Mouse (Mus musculus) forebrain, embryonic 12.5 days (tissue): ENCODE data around the gene Ogg1. TPM values are rescaled to one million over a fixed set of nuclear protein-coding genes. Genes with fewer than 3 reads are reported as not detected.

Experiments
- ATAC-seq: fragments of 200-750 bp; cut with Nextera tagmentation; 2 replicates; pipeline ENCODE4 v1.8.0; 2017; ENCODE audit warnings: moderate TSS enrichment; ENCODE audit not compliant: low FRiP score
- H3K27ac ChIP-seq: fragments of 300-500 bp; sonication (generic); 2 replicates; pipeline ENCODE4 v1.5.1; 2016; ENCODE audit warnings: mild to moderate bottlenecking
- H3K27me3 ChIP-seq: fragments of 300-500 bp; sonication (generic); 2 replicates; pipeline ENCODE4 v1.6.1; 2016; ENCODE audit warnings: mild to moderate bottlenecking
- H3K36me3 ChIP-seq: fragments of 300-500 bp; sonication (generic); replicated peaks from 2 replicates; pipeline ENCODE4 v1.6.1; 2016; ENCODE audit warnings: mild to moderate bottlenecking
- H3K4me1 ChIP-seq: fragments of 300-500 bp; sonication (generic); 2 replicates; pipeline ENCODE4 v1.6.1; 2016
- H3K4me2 ChIP-seq: fragments of 300-500 bp; sonication (generic); 2 replicates; pipeline ENCODE4 v1.6.1; 2016; ENCODE audit warnings: mild to moderate bottlenecking, moderate library complexity
- H3K4me3 ChIP-seq: fragments of 300-500 bp; sonication (generic); replicated peaks from 2 replicates; pipeline ENCODE4 v1.5.1; 2016; ENCODE audit warnings: mild to moderate bottlenecking
- H3K9ac ChIP-seq: fragments of 300-500 bp; sonication (generic); 2 replicates; pipeline ENCODE4 v1.6.1; 2016; ENCODE audit warnings: mild to moderate bottlenecking
- H3K9me3 ChIP-seq: fragments of 300-500 bp; sonication (generic); 2 replicates; pipeline ENCODE4 v1.6.1; 2016
- WGBS: fragments of 180-500 bp; shearing (Covaris S2); methylation state at CpG from one replicate; pipeline ENCODE4 v1.1.7; 2016; 5-methylcytosine and 5-hydroxymethylcytosine counted together
- polyA plus RNA-seq: library from polyadenylated mRNA; unstranded; fragments of >200 nt; fragmentation: Nextera tagmentation; extraction: Ambion mirVana; gene quantifications from 2 replicates; pipeline ENCODE4 v1.2.1, GENCODE M21; 2016

The Ogg1 gene
- polyA plus RNA-seq, 1 experiment from 2014 or later, result 13.6 TPM

DNA sequence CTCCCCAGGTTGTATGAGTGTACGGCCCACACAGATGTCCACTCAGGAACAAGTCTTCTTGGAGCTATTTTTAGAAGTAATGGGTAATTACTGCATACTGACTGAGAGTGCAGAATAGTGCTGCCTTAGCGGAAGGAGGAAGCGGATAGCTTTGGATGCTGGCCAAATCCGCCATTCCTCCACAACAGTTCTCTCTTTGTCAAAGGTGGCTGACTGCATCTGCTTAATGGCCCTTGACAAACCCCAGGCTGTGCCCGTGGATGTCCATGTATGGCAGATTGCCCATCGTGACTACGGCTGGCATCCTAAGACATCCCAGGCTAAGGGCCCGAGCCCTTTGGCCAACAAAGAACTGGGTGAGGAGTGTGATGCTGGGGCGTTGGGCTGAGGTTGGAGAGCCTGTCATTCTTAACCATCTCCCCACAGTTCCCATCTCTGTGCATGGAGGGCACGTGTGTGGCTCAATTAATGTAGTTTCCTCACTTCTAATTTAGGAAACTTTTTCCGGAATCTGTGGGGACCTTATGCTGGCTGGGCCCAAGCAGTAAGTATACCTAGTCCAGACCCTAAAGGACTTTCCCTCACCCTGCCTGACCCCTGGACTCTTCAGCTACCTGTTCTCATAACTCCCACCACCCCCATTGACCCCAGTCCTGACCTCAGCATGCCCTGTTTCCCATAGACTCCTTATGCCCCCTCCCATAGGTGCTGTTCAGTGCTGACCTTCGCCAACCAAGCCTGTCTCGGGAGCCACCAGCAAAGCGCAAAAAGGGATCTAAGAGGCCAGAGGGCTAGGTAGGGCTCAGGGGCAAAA is 6.6 kb downstream of the Ogg1 start:
- H3K4me1 ChIP-seq, result peaks cover 4% of the 10 kb centered on the region; the same call in 1 of the 2 replicates
- H3K4me3 ChIP-seq, result no peak overlapping the region
- H3K4me2 ChIP-seq, result no peak overlapping the region
- H3K27ac ChIP-seq, result peak overlapping the region; percentile 67; the same call in 1 of the 2 replicates
- H3K9me3 ChIP-seq, result no peaks in the 10 kb centered on the region
- ATAC-seq, result peak; percentile 71
- 70% methylated on average over 14 of the region's 14 CpGs for WGBS
- no peak overlapping the region for H3K9ac ChIP-seq
- peaks cover 63% of the 10 kb centered on the region for H3K36me3 ChIP-seq
- no peaks in the 10 kb centered on the region for H3K27me3 ChIP-seq

DNA sequence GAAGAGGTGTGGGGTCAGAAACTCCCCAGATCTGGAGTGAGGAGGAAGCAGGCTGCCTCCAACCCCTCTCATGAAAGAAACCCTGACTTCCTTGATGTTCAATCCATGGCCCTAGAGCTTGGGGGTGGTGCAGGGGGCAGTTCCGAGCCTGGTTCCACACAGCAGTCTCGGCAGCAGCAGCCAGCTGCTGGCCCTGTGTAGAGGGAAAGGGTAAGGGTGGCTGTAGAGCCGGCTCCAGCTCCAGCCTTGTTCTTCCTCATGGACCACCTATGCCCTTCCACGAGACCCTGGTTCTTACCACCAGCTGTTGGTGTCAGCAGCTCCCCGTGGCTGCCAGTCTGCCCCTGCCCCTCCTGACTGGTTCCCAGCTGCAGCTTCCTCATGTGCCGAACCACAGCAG is 7.4 kb downstream of the Ogg1 start:
- 80% methylated on average over 6 of the region's 6 CpGs for WGBS
- no peaks in the 10 kb centered on the region for H3K27me3 ChIP-seq
- ATAC-seq, result no peak

DNA sequence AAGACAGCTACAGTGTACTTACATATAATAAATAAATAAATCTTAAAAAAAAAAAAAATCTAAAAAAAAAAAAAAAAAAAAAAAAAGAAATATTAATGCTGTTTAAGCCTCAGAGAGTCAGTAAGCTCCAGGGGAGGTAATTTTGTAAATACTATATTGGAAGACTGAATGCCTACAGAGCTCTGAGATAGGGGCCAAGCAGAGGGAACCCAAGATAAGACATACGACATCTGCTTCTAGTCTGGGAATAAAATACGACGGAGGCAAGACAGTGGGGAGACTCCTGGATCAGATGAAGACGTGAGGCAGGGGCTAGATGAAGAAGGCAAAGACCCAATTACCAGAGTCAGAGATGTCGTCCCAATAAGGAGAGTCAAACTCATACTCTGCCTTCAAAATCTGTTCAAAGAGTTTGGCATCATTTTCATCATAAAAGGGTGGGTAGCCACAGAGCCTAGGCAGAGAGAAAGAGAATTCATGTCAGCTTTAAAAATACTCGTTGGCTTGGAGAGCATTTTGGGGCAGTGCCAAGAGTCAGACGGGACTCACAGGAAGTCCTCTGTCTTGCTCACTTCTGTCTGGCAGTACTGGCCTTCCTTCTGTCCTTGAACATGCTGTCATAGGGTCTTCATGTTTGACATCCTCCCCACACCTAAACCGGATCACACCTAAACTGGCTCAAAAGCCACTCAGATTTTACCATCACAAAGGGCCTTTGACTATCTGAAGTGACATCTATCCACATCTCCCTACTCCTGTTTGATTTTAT is 10.3 kb downstream of the Ogg1 start:
- Histone ChIP-seq H3K4me1 (peaks cover 4% of the 10 kb centered on the region; the same call in 1 of the 2 replicates), H3K9ac (no peak overlapping the region), H3K27ac (no peak overlapping the region), H3K9me3 (no peaks in the 10 kb centered on the region), H3K4me3 (no peak overlapping the region), H3K36me3 (peaks cover 55% of the 10 kb centered on the region), H3K27me3 (no peaks in the 10 kb centered on the region), H3K4me2 (no peak overlapping the region)
- ATAC-seq, result no peak
- 80% methylated on average over 8 of the region's 8 CpGs for WGBS

More for the DNA sequence above, 7.4 kb downstream of the Ogg1 start:
- Histone ChIP-seq H3K4me1 (peaks cover 4% of the 10 kb centered on the region; the same call in 1 of the 2 replicates), H3K4me2 (no peak overlapping the region), H3K9me3 (no peaks in the 10 kb centered on the region), H3K27ac (no peak overlapping the region), H3K9ac (no peak overlapping the region), H3K36me3 (peaks cover 63% of the 10 kb centered on the region), H3K4me3 (no peak overlapping the region)

DNA sequence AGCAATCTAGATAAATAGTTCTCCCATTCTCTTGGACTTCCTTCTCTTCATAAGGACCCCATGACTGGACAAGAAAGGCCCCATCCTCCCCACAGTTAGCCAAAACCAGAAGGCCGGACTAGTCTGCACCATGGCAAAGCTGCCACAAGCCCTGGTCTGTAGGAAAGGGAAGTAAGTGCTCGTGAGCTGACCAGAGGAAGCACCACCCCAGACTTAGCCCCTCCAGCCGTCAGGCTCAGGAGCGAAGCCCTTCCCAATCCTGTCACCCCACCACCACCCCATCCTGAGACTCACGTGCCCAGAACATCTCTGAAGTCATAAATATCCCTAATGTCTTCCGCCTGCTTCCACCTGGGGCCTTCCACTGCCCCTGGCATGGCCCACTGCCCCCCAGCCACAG is 14.8 kb downstream of the Ogg1 start:
- Histone ChIP-seq H3K4me2 (no peak overlapping the region), H3K27me3 (peaks cover 6% of the 10 kb centered on the region; the same call in 1 of the 2 replicates), H3K4me1 (peaks cover 21% of the 10 kb centered on the region), H3K9ac (no peak overlapping the region), H3K27ac (no peak overlapping the region), H3K9me3 (no peaks in the 10 kb centered on the region), H3K36me3 (peaks cover 19% of the 10 kb centered on the region; the same call in 1 of the 2 replicates), H3K4me3 (no peak overlapping the region)
- ATAC-seq, result no peak
- WGBS, result 91% methylated on average over 6 of the region's 6 CpGs

DNA sequence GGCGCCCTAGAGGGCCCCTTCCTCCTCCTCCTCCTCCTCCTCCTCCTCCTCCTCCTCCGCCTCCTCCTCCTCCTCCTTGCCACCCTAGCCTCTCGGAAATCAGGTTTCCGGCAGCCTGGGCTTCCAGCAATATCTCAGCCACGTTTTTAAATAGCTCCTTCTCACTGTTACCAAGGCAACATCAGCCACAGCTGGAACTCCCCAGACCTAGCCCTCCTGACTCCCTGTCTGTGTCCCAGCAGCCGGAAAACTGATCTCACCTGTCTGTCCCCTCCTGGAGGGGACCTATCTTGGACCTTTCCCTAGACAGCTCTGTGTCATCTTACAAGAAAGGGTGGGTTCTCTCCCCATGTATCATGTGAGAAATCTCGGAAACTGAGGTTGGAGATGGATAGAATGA is 15.5 kb downstream of the Ogg1 start:
- H3K36me3 ChIP-seq, result peaks cover 19% of the 10 kb centered on the region; the same call in 1 of the 2 replicates
- H3K4me2 ChIP-seq, result peak overlapping the region; percentile 83; the same call in 1 of the 2 replicates

DNA sequence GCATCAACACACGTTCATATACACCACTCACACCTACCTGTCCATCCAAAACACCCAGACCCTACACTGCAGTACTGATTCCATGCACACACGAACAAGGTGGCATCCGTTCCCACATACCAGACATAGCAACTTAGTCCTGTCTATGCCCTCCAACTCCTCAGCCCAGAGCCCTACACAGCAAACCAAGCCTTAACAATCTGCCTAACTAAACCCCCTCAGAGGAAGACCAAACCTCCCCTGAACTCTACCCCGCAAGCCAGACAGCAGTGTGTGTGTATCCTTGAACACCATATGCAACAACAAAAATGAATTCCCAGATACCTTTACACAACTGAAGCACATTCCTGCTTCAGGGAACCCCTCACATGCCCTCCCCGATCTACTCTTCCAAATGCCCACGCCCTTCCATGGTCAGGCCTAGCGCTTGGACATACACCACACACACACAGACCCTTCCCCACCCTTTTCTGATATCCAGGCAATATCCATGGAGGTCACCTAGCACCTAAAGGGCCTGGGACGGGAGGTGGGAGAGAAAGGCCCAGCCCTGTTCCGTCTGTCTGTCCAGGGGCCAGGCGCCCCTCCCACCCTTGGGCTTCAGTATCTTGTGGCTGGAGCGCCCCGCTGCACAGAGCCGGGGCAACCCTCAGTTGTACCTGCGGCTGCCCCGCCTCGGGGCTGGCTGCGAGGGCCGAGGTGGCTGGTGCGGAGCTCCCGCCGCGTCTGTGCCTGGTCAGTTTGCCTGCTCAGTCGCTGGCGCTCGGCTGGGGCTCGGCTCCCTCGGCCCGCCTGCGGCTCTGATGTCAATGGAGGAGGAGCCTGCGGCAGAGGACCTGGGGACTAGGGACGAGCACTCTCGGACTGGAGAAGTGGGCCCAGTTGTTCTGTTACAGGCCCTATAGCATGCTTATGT is 16.7 kb downstream of the Ogg1 start, which contains the start of gene Camk1:
Camk1 (minus strand) TSS at position 808 of the 916 bp plus-strand sequence.
- peak within 1 kb of the TSS; percentile 58 for H3K4me3 ChIP-seq
- no peaks in the 10 kb centered on the region for H3K9me3 ChIP-seq
- 17% methylated on average over 30 of the region's 32 CpGs for WGBS
- peak within 1 kb of the TSS; percentile 83 for H3K4me2 ChIP-seq
- peaks cover 6% of the 10 kb centered on the region; the same call in 1 of the 2 replicates for H3K27me3 ChIP-seq
- ATAC-seq, result peak; percentile 85
- peaks cover 10% of the 10 kb centered on the region; the same call in 1 of the 2 replicates for H3K36me3 ChIP-seq
- H3K27ac ChIP-seq, result no peak within 1 kb of the TSS
- peak within 1 kb of the TSS; percentile 85 for H3K9ac ChIP-seq
- H3K4me1 ChIP-seq, result peaks cover 21% of the 10 kb centered on the region

More for the DNA sequence above, 15.5 kb downstream of the Ogg1 start:
- ATAC-seq, result no peak
- Histone ChIP-seq H3K9ac (no peak overlapping the region), H3K27me3 (peaks cover 6% of the 10 kb centered on the region; the same call in 1 of the 2 replicates), H3K27ac (no peak overlapping the region), H3K4me3 (no peak overlapping the region), H3K4me1 (peaks cover 21% of the 10 kb centered on the region), H3K9me3 (no peaks in the 10 kb centered on the region)
- 42% methylated on average over 5 of the region's 7 CpGs for WGBS

DNA sequence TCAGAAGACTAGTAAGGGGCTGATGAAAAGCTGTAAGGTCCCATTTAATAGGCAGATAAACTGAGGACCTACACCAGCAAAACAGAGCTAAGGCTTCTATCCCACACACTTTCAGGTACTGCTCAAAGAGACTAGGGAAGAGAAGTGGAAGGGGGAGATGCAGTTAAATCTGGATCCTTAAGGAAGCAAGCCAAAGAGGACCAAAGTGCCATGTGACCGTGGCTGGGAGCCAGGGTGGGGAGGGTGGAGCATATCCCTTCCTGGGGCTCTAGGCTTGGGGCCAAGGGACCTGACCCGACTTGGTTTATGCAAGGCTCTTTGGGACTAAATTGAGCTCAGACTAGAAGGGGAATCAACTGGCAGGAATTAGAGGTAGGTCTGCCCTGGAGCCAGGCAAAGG is 17.5 kb downstream of the Ogg1 start:
- H3K27me3 ChIP-seq, result peaks cover 6% of the 10 kb centered on the region; the same call in 1 of the 2 replicates
- H3K4me1 ChIP-seq, result peaks cover 21% of the 10 kb centered on the region
- H3K9ac ChIP-seq, result peak overlapping the region; percentile 85; the same call in 1 of the 2 replicates
- no peaks in the 10 kb centered on the region for H3K9me3 ChIP-seq
- H3K36me3 ChIP-seq, result 0 out of 2 replicates have a peak, but pooled peaks cover 7% of the 10 kb centered on the region
- peak overlapping the region; percentile 83; the same call in 1 of the 2 replicates for H3K4me2 ChIP-seq
- no peak overlapping the region for H3K27ac ChIP-seq
- 65% methylated on average over 2 of the region's 2 CpGs for WGBS
- no peak for ATAC-seq
- no peak overlapping the region for H3K4me3 ChIP-seq

DNA sequence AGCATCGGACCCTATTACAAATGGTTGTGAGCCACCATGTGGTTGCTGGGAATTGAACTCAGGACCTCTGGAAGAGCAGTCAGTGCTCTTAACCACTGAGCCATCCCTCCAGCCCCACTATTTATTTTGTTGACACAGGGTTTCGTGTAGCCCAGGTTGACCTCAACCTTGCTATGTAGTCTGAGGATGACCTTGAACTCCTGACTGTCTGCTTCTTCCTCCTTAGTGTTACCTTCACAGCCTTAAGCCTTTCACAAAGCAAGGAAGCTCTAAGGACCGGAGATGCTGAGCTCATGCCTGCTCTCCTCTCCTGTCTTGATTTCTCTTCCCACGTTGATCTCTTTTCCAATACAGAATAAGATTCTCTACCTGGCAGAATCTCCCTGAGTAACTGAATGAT is 20.1 kb downstream of the Ogg1 start:
- H3K4me1 ChIP-seq, result peaks cover 21% of the 10 kb centered on the region
- ATAC-seq, result no peak

DNA sequence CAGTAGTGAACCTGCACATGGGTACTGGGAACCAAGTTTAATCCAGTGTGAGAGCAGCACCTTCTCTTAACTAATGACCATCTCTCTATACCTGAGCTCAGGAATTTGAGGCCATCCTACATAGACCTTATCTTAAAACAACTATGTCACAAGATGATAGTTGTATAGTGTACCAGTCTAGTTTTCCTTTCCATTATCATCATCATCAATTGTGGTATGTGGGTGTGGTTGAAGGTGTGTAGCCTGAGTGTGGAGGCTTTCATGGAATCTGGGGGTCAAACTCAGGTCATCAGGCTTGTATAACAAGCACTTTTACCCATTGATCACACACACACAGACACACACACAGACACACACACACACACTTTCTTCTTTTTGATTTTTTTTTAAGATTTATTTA is 23.8 kb downstream of the Ogg1 start:
- no peak for ATAC-seq
- H3K4me1 ChIP-seq, result no peaks in the 10 kb centered on the region
- H3K27ac ChIP-seq, result no peak overlapping the region
- no peak overlapping the region for H3K4me2 ChIP-seq
- no peak overlapping the region for H3K9ac ChIP-seq
- H3K4me3 ChIP-seq, result no peak overlapping the region
- no peaks in the 10 kb centered on the region for H3K36me3 ChIP-seq
- H3K9me3 ChIP-seq, result no peaks in the 10 kb centered on the region
- no peaks in the 10 kb centered on the region for H3K27me3 ChIP-seq

More for the DNA sequence above, 20.1 kb downstream of the Ogg1 start:
- H3K9me3 ChIP-seq, result no peaks in the 10 kb centered on the region
- H3K36me3 ChIP-seq, result no peaks in the 10 kb centered on the region
- no peak overlapping the region for H3K4me2 ChIP-seq
- H3K4me3 ChIP-seq, result no peak overlapping the region
- H3K27ac ChIP-seq, result no peak overlapping the region
- H3K27me3 ChIP-seq, result peaks cover 6% of the 10 kb centered on the region; the same call in 1 of the 2 replicates
- 75% methylated on average over 4 of the region's 4 CpGs for WGBS
- H3K9ac ChIP-seq, result no peak overlapping the region

DNA sequence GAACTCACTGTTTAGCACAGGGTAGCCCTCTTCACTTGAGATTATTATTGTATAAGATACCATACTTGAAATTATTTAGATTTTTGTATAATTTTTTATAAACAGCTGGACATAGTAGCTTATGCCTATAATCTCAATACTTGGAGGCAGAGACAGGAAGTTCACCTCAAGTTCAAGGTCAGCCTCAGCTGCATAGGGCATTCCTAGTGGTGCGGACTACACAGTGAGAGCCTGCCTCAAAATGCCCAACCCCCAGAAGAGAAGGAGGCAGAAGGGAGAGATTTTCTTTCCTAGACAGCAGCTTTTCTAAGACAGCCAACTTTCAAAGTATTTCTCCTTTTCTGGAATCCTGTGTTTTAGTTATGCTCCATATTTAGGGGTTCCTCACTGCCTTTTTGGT is 24.4 kb downstream of the Ogg1 start:
- H3K27ac ChIP-seq, result no peak overlapping the region
- no peaks in the 10 kb centered on the region for H3K27me3 ChIP-seq
- no peak overlapping the region for H3K9ac ChIP-seq
- H3K36me3 ChIP-seq, result no peaks in the 10 kb centered on the region
- WGBS, result 82% methylated on average over 1 of the region's 1 CpGs
- no peaks in the 10 kb centered on the region for H3K4me1 ChIP-seq
- no peak for ATAC-seq
- H3K4me2 ChIP-seq, result no peak overlapping the region
- H3K4me3 ChIP-seq, result no peak overlapping the region
- no peaks in the 10 kb centered on the region for H3K9me3 ChIP-seq

DNA sequence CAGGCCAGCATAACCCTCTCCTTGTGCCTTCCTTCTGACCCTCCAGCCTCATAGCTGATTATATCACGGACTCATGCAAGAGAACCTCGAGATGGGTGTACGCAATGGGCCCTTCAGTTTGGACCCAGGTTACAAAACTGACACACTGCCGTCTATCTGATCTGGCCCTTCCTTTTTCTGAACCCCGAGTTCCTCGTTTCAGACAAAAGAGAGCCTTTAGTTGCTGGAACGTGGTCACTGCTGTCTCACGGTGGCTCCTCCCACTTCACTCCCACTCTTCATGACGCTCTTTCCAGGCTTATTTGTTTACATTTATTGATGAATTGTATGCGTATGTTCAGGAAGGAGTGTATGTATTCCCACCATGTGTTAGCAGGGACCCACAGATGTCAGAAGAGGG is 24.9 kb downstream of the Ogg1 start:
- Histone ChIP-seq H3K4me2 (no peak overlapping the region), H3K27me3 (no peaks in the 10 kb centered on the region), H3K4me3 (no peak overlapping the region), H3K9me3 (no peaks in the 10 kb centered on the region), H3K4me1 (no peaks in the 10 kb centered on the region), H3K27ac (no peak overlapping the region), H3K36me3 (no peaks in the 10 kb centered on the region), H3K9ac (no peak overlapping the region)
- no peak for ATAC-seq
- WGBS, result 62% methylated on average over 10 of the region's 10 CpGs
